Mouse (Mus musculus) liver, adult 2 months (tissue): ENCODE data around the gene Rin3.

Source experiments
- CTCF ChIP-seq: fragments of 200-500 bp; IDR thresholded peaks from 2 replicates; pipeline ENCODE4 v1.5.1; 2011; ENCODE audit warnings: low read depth, low read length, control low read depth
- POLR2A ChIP-seq: fragments of 200-500 bp; IDR thresholded peaks from 2 replicates; pipeline ENCODE4 v1.6.1; 2011; ENCODE audit warnings: low read length, control low read depth; ENCODE audit not compliant: insufficient read depth; ENCODE audit errors: extremely low read depth

GRCm38 (mm10) chr12:102339085-102339484 lies 56.2 kb downstream of the Rin3 start:
- 0 out of 2 replicates have a peak, but pooled peaks have one; percentile 3 for TF ChIP-seq CTCF
- TF ChIP-seq POLR2A, result no peak
